Mouse (Mus musculus): ENCODE data around the gene Ccdc90b. TPM values are rescaled to one million over a fixed set of nuclear protein-coding genes. Genes with fewer than 3 reads are reported as not detected.

Ccdc90b gene
- polyA plus RNA-seq, 2 experiments, result 8.3 to 13.6 TPM

DNA sequence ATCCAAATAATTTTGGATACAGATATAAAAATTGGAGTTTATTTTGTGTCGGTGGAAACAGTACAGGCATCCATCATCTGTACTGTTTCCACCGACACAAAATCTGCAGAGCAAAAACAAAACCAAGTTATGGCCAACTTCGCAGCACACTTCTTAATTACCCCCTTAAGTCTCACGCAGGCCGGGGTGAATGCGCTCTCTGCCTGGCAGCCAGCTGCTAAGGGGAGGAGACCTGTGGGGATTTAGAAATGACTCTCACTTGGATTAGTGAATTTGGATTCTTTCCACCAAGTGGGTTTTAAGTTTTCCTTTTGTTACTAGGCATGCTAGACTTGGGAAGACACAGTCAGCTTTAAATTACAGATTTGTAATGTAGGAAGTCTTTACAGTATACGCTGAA lies 49.9 kb downstream of the Ccdc90b start:
- Histone ChIP-seq H3K9me3 (ENCODE audit: control insufficient read depth, low read length) (no peaks in the 10 kb centered on the region), H3K27ac (no peak overlapping the region), H3K4me3 (ENCODE audit: insufficient read depth in 1 of 2, low read depth in 2 of 2, low read length in 2 of 2) (no peak overlapping the region), H3K4me1 (replicated peaks; ENCODE audit: control insufficient read depth in 2 of 2, insufficient read depth in 2 of 2, low read length in 1 of 2) (0 out of 4 replicates have a peak, but pooled peaks cover 0 to 2% of the 10 kb centered on the region in 2 experiments), H3K4me2 (ENCODE audit: low read depth) (no peak overlapping the region), H3K9ac (replicated peaks) (no peak overlapping the region), H3K36me3 (replicated peaks; ENCODE audit: control insufficient read depth, insufficient read depth, low read depth) (no peaks in the 10 kb centered on the region), H3K27me3 (ENCODE audit: control insufficient read depth, insufficient read depth, low read length) (no peaks in the 10 kb centered on the region)
- 72% methylated on average over 7 of the region's 7 CpGs for WGBS (ENCODE audit: insufficient replicate concordance)
- ATAC-seq (ENCODE audit: insufficient read depth) (no peak), DNase-seq (ENCODE audit: low read depth in 3 of 3, low spot score in 3 of 3) (no peak)
- no peak for TF ChIP-seq CTCF (IDR thresholded peaks at IDR 0.05; ENCODE audit: low read depth)
- TF ChIP-seq EP300 (IDR thresholded peaks at IDR 0.05; ENCODE audit: low read depth), result no peak

DNA sequence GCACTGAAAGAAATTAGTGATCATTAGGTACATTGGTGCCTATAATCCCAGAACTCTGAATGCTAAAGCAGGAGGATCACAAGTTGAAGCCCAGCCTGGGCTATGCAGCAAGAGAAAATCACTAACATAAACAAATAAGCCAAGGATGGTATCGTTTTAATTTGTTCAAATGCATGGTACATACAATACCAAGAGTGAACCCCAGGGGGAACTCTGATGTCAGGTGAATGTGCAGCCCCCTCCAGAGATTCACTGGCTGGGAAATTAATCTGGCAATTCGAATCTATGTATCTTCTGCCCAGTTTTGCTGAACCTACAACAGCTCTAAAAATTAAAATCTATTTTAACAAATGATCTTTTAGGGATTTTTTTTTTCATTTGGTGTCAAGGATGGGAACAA lies 63.5 kb downstream of the Ccdc90b start:
- TF ChIP-seq CTCF (IDR thresholded peaks at IDR 0.05; ENCODE audit: low read depth) (no peak), EP300 (IDR thresholded peaks at IDR 0.05; ENCODE audit: low read depth) (no peak)
- 31% methylated on average over 2 of the region's 2 CpGs for WGBS (ENCODE audit: insufficient replicate concordance)

DNA sequence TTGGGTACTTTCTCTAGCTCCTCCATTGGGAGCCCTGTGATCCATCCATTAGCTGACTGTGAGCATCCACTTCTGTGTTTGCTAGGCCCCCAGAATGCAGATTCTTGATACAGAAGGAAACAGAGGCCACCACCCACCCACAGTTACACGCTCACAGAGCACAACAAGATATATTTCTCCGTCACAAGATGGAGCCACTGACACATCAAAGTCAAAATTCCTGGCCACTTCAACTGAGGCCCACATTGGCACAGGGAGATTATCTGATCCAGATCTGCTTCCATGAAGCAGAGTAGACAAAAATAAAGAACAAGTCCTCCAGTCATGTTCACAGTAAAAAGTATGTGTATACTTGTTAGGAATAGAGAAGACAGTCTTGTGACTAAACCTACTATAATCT lies 69.2 kb downstream of the Ccdc90b start:
- H3K4me1 ChIP-seq (replicated peaks; ENCODE audit: control insufficient read depth in 2 of 2, insufficient read depth in 2 of 2, low read length in 1 of 2), result no peaks in the 10 kb centered on the region
- no peak overlapping the region for H3K27ac ChIP-seq
- 28% methylated on average over 2 of the region's 2 CpGs for WGBS (ENCODE audit: insufficient replicate concordance)
- no peak overlapping the region for H3K9ac ChIP-seq (replicated peaks)
- TF ChIP-seq CTCF (IDR thresholded peaks at IDR 0.05; ENCODE audit: low read depth) (peak; percentile 31; the same call in 1 of the 2 replicates), EP300 (IDR thresholded peaks at IDR 0.05; ENCODE audit: low read depth) (no peak)
- ATAC-seq (ENCODE audit: insufficient read depth) (no peak), DNase-seq (ENCODE audit: low read depth in 3 of 3, low spot score in 3 of 3) (no peak)
- no peaks in the 10 kb centered on the region for H3K9me3 ChIP-seq (ENCODE audit: control insufficient read depth, low read length)
- H3K27me3 ChIP-seq (ENCODE audit: control insufficient read depth, insufficient read depth, low read length), result no peaks in the 10 kb centered on the region
- H3K4me2 ChIP-seq (ENCODE audit: low read depth), result no peak overlapping the region
- no peak overlapping the region for H3K4me3 ChIP-seq (ENCODE audit: insufficient read depth in 1 of 2, low read depth in 2 of 2, low read length in 2 of 2)
- H3K36me3 ChIP-seq (replicated peaks; ENCODE audit: control insufficient read depth, insufficient read depth, low read depth), result no peaks in the 10 kb centered on the region

More for the DNA sequence above, 63.5 kb downstream of the Ccdc90b start:
- no peak for DNase-seq (ENCODE audit: low read depth in 3 of 3, low spot score in 3 of 3)
- no peaks in the 10 kb centered on the region for H3K36me3 ChIP-seq (replicated peaks; ENCODE audit: control insufficient read depth, insufficient read depth, low read depth)
- no peaks in the 10 kb centered on the region for H3K27me3 ChIP-seq (ENCODE audit: control insufficient read depth, insufficient read depth, low read length)
- no peak overlapping the region for H3K27ac ChIP-seq
- no peak overlapping the region for H3K4me3 ChIP-seq (ENCODE audit: insufficient read depth in 1 of 2, low read depth in 2 of 2, low read length in 2 of 2)
- no peak overlapping the region for H3K9ac ChIP-seq (replicated peaks)
- H3K4me1 ChIP-seq (replicated peaks; ENCODE audit: control insufficient read depth in 2 of 2, insufficient read depth in 2 of 2, low read length in 1 of 2), result no peaks in the 10 kb centered on the region
- ATAC-seq (ENCODE audit: insufficient read depth), result no peak
- no peak overlapping the region for H3K4me2 ChIP-seq (ENCODE audit: low read depth)
- no peaks in the 10 kb centered on the region for H3K9me3 ChIP-seq (ENCODE audit: control insufficient read depth, low read length)

Other genes starting within 250 kb of the Ccdc90b start
- gene Ankrd42, start 76.0 kb downstream of the Ccdc90b start, polyA plus RNA-seq (2012; rRNA removed), result 0.10 and 0.19 TPM in 2 replicates
- gene Ankrd42, start 76.0 kb downstream of the Ccdc90b start, polyA plus RNA-seq (2014; fragmentation: Nextera tagmentation; extraction: Ambion mirVana), result 0.38 and 0.51 TPM in 2 replicates
- gene Pcf11, start 108.8 kb downstream of the Ccdc90b start, polyA plus RNA-seq (2012; rRNA removed), result 7.9 and 11.9 TPM in 2 replicates
- 8.0 and 8.4 TPM in 2 replicates for gene Pcf11, start 108.8 kb downstream of the Ccdc90b start, polyA plus RNA-seq (2014; fragmentation: Nextera tagmentation; extraction: Ambion mirVana)
- 1.0 and 1.9 TPM in 2 replicates for gene Rab30, start 180.5 kb downstream of the Ccdc90b start, polyA plus RNA-seq (2012; rRNA removed)
- 6.8 and 7.6 TPM in 2 replicates for gene Rab30, start 180.5 kb downstream of the Ccdc90b start, polyA plus RNA-seq (2014; fragmentation: Nextera tagmentation; extraction: Ambion mirVana)

Measured in liver, embryonic 14.5 days (tissue).